Mouse (Mus musculus) WW6 (cell line): Measurements from ENCODE around the gene Sema3c.

Experiments
- DNase-seq: peaks from one replicate; pipeline ENCODE4 v3.0.0-alpha.2; 2013; ENCODE audit warnings: low read depth, low spot score

Sema3c gene

GRCm38 (mm10) chr5:17647643-17648226, 73.7 kb downstream of the Sema3c start:
- no peak for DNase-seq

GRCm38 (mm10) chr5:17648865-17649542, 74.9 kb downstream of the Sema3c start:
- DNase-seq, result no peak

- DNase-seq, result no peak
Measured at GRCm38 (mm10) chr5:17661223-17661622, 87.1 kb downstream of the Sema3c start.

GRCm38 (mm10) chr5:17671356-17671755, 97.3 kb downstream of the Sema3c start:
- DNase-seq, result no peak

- DNase-seq, result no peak
Measured at GRCm38 (mm10) chr5:17680862-17681261, 106.8 kb downstream of the Sema3c start.

- no peak for DNase-seq
Measured at GRCm38 (mm10) chr5:17689121-17689520, 115.0 kb downstream of the Sema3c start.

GRCm38 (mm10) chr5:17689604-17690003, 115.5 kb downstream of the Sema3c start:
- no peak for DNase-seq

- no peak for DNase-seq
Measured at GRCm38 (mm10) chr5:17695366-17695765, 121.3 kb downstream of the Sema3c start.

- no peak for DNase-seq
Measured at GRCm38 (mm10) chr5:17698905-17699304, 124.8 kb downstream of the Sema3c start.

GRCm38 (mm10) chr5:17704160-17704559, 130.1 kb downstream of the Sema3c start:
- no peak for DNase-seq

- DNase-seq, result no peak
Measured at GRCm38 (mm10) chr5:17707086-17707485, 133.0 kb downstream of the Sema3c start.

GRCm38 (mm10) chr5:17712374-17712773, 138.3 kb downstream of the Sema3c start:
- DNase-seq, result no peak

- no peak for DNase-seq
Measured at GRCm38 (mm10) chr5:17715206-17715605, 141.1 kb downstream of the Sema3c start.

GRCm38 (mm10) chr5:17720011-17720410, 145.9 kb downstream of the Sema3c start:
- no peak for DNase-seq

GRCm38 (mm10) chr5:17724031-17724430, 149.9 kb downstream of the Sema3c start:
- no peak for DNase-seq

- DNase-seq, result no peak
Measured at GRCm38 (mm10) chr5:17728047-17728446, 154.0 kb downstream of the Sema3c start.

- no peak for DNase-seq
Measured at GRCm38 (mm10) chr5:17739805-17740204, 165.7 kb downstream of the Sema3c start.

- no peak for DNase-seq
Measured at GRCm38 (mm10) chr5:17746520-17746919, 172.4 kb downstream of the Sema3c start.

GRCm38 (mm10) chr5:17747143-17747542, 173.1 kb downstream of the Sema3c start:
- DNase-seq, result no peak

GRCm38 (mm10) chr5:17748293-17748692, 174.2 kb downstream of the Sema3c start:
- DNase-seq, result no peak

GRCm38 (mm10) chr5:17753471-17754005, 179.5 kb downstream of the Sema3c start:
- no peak for DNase-seq

GRCm38 (mm10) chr5:17766006-17766677, 192.1 kb downstream of the Sema3c start:
- DNase-seq, result no peak

GRCm38 (mm10) chr5:17770328-17770727, 196.2 kb downstream of the Sema3c start:
- no peak for DNase-seq
